Mouse (Mus musculus) ovary, postnatal 14 days (tissue): ENCODE data around the gene Map2k6.
A peak's percentile ranks its signal among the peaks of the same experiment; 100 is the strongest.
"Not testable (repeated sequence)": the region's sequence is repeated elsewhere in the genome, so short reads cannot be mapped to it uniquely, and the experiment has no call there.

ENCODE experiments used
- DNase-seq: peaks from one replicate; pipeline ENCODE4 v3.0.0; 2022; ENCODE audit warnings: low spot score

Map2k6 gene

GRCm38 (mm10) chr11:110398553-110399239 lies at the start of gene Map2k6:
Map2k6 (plus strand) TSS chr11:110399122.
- peak; percentile 44 for DNase-seq

GRCm38 (mm10) chr11:110354261-110354660 lies 44.7 kb upstream of the Map2k6 start:
- DNase-seq: no peak

- not testable (repeated sequence) for DNase-seq
These were observed 43.8 kb upstream of the Map2k6 start for GRCm38 (mm10) chr11:110355131-110355530.

- DNase-seq: no peak
These were observed 41.0 kb upstream of the Map2k6 start for GRCm38 (mm10) chr11:110357756-110358551.

GRCm38 (mm10) chr11:110365016-110365415 lies 33.9 kb upstream of the Map2k6 start:
- DNase-seq: peak; percentile 41

GRCm38 (mm10) chr11:110366902-110367301 lies 32.0 kb upstream of the Map2k6 start:
- no peak for DNase-seq

- DNase-seq: no peak
These were observed 31.3 kb upstream of the Map2k6 start for GRCm38 (mm10) chr11:110367638-110368037.

GRCm38 (mm10) chr11:110369312-110370019 lies 29.5 kb upstream of the Map2k6 start:
- DNase-seq: no peak

- DNase-seq: no peak
These were observed 27.1 kb upstream of the Map2k6 start for GRCm38 (mm10) chr11:110371827-110372226.

- DNase-seq: no peak
These were observed 26.5 kb upstream of the Map2k6 start for GRCm38 (mm10) chr11:110372266-110372954.

GRCm38 (mm10) chr11:110374036-110374435 lies 24.9 kb upstream of the Map2k6 start:
- DNase-seq: no peak

- peak; percentile 41 for DNase-seq
These were observed 19.1 kb upstream of the Map2k6 start for GRCm38 (mm10) chr11:110379661-110380309.

GRCm38 (mm10) chr11:110380310-110380668 lies 18.6 kb upstream of the Map2k6 start:
- DNase-seq: no peak

- DNase-seq: no peak
These were observed 13.4 kb upstream of the Map2k6 start for GRCm38 (mm10) chr11:110385487-110385886.

- no peak for DNase-seq
These were observed 6.2 kb upstream of the Map2k6 start for GRCm38 (mm10) chr11:110392763-110393162.

GRCm38 (mm10) chr11:110394788-110395452 lies 4.0 kb upstream of the Map2k6 start:
- DNase-seq: no peak

GRCm38 (mm10) chr11:110396085-110396484 lies 2.8 kb upstream of the Map2k6 start:
- no peak for DNase-seq

GRCm38 (mm10) chr11:110399240-110400150 lies 573 bp downstream of the Map2k6 start:
- DNase-seq: no peak

GRCm38 (mm10) chr11:110400283-110400682 lies 1.4 kb downstream of the Map2k6 start:
- DNase-seq: no peak

- DNase-seq: no peak
These were observed 3.7 kb downstream of the Map2k6 start for GRCm38 (mm10) chr11:110402671-110403070.
